Mouse (Mus musculus) kidney, embryonic 16.5 days (tissue): ENCODE data around the gene Grin2b. TPM values are rescaled to one million over a fixed set of nuclear protein-coding genes. Genes with fewer than 3 reads are reported as not detected.
A peak's percentile ranks its signal among the peaks of the same experiment; 100 is the strongest.
"Not testable (repeated sequence)": the region's sequence is repeated elsewhere in the genome, so short reads cannot be mapped to it uniquely, and the experiment has no call there.

Source experiments
- ATAC-seq: fragments of 200-750 bp; cut with Nextera tagmentation; 2 replicates; pipeline ENCODE4 v1.8.0; 2017; ENCODE audit warnings: moderate TSS enrichment; ENCODE audit not compliant: low FRiP score, low TSS enrichment
- H3K27ac ChIP-seq: fragments of 300-500 bp; sonication (generic); 2 replicates; pipeline ENCODE4 v1.5.1; 2014; ENCODE audit warnings: low read length
- H3K27me3 ChIP-seq: fragments of 300-500 bp; sonication (generic); 2 replicates; pipeline ENCODE4 v1.6.1; 2014; ENCODE audit warnings: low read length, control low read depth, mixed read lengths; ENCODE audit not compliant: insufficient read depth
- H3K36me3 ChIP-seq: fragments of 300-500 bp; sonication (generic); 2 replicates; pipeline ENCODE4 v1.6.1; 2014; ENCODE audit warnings: low read length, control low read depth, mixed read lengths; ENCODE audit not compliant: insufficient read depth
- H3K4me1 ChIP-seq: fragments of 300-500 bp; sonication (generic); 2 replicates; pipeline ENCODE4 v1.6.1; 2014; ENCODE audit warnings: low read length, control low read depth, mixed read lengths; ENCODE audit not compliant: insufficient read depth
- H3K4me2 ChIP-seq: fragments of 300-500 bp; sonication (generic); replicated peaks from 2 replicates; pipeline ENCODE4 v1.6.1; 2014; ENCODE audit warnings: low read depth, low read length
- H3K4me3 ChIP-seq: fragments of 300-500 bp; sonication (generic); 2 replicates; pipeline ENCODE4 v1.5.1; 2014; ENCODE audit warnings: mild to moderate bottlenecking, low read length
- H3K9ac ChIP-seq: fragments of 300-500 bp; sonication (generic); replicated peaks from 2 replicates; pipeline ENCODE4 v1.6.1; 2014; ENCODE audit warnings: low read length
- H3K9me3 ChIP-seq: fragments of 300-500 bp; sonication (generic); 2 replicates; pipeline ENCODE4 v1.6.1; 2016; ENCODE audit warnings: low read length, control low read depth
- WGBS: fragments of 180-500 bp; shearing (Covaris S2); extraction: QIAGEN DNeasy Blood & Tissue Kit; methylation state at CpG from one replicate; pipeline ENCODE4 v1.1.7; 2014; 5-methylcytosine and 5-hydroxymethylcytosine counted together
- polyA plus RNA-seq: library from polyadenylated mRNA; unstranded; fragments of >200 nt; fragmentation: Nextera tagmentation; extraction: Ambion mirVana; gene quantifications from 2 replicates; pipeline ENCODE4 v1.2.1, GENCODE M21; 2015

The Grin2b gene
- polyA plus RNA-seq, 1 experiment from 2014 or later: 0.34 TPM

DNA sequence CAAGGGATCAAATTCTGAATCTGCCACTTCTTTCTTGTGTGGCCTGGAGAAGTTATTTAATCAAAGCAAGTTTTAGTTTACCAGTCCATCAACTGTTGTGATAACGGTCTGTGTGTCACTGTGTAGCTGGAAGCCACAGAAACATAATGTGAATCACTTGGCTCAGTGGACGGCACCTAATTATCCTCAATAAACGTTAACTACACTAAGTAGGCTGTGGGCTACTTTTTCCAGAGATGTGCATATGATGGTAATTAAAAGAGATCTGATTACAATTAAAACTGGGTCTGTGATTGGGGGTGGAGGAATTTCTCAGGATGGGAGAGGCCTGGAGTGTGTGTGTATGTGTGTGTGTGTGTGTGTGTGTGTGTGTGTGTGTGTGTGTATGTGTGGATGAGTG is 471.9 kb downstream of the Grin2b start:
- Histone ChIP-seq H3K9ac (no peak overlapping the region), H3K4me3 (no peak overlapping the region), H3K4me1 (peaks cover 8% of the 10 kb centered on the region; the same call in 1 of the 2 replicates), H3K4me2 (no peak overlapping the region), H3K27ac (no peak overlapping the region), H3K36me3 (no peaks in the 10 kb centered on the region), H3K27me3 (no peaks in the 10 kb centered on the region), H3K9me3 (no peaks in the 10 kb centered on the region)
- WGBS: 58% methylated on average over 3 of the region's 3 CpGs
- no peak for ATAC-seq

- no peaks in the 10 kb centered on the region for H3K36me3 ChIP-seq
- WGBS: 80% methylated on average over 12 of the region's 12 CpGs
- H3K27ac ChIP-seq: no peak overlapping the region
These were observed 472.5 kb downstream of the Grin2b start for GRCm38 (mm10) chr6:135700717-135701345.

DNA sequence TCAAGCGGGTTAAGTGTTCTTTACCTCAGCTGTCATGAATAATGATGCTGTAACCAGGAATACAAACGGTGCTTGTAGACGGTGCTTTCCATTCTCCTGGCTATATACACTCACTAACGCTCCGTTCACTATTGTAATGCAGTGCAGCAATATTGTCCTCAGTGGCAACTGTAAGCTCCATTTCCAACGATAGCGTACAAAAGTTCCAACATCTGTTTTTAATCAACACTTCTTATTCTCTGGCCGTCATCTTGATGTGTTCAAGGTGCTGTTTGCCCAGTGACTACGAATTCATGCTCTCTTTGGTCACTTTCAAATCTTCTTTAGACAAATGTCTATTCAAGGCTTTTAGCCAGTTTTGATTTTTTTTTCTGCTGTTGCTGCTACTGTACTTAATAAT is 480.8 kb downstream of the Grin2b start:
- Histone ChIP-seq H3K9me3 (no peaks in the 10 kb centered on the region; the same call in 1 of the 2 replicates), H3K27ac (no peak overlapping the region), H3K4me3 (no peak overlapping the region), H3K36me3 (no peaks in the 10 kb centered on the region), H3K4me2 (no peak overlapping the region), H3K4me1 (no peaks in the 10 kb centered on the region), H3K9ac (no peak overlapping the region), H3K27me3 (no peaks in the 10 kb centered on the region)
- 56% methylated on average over 9 of the region's 9 CpGs for WGBS
- no peak for ATAC-seq

More at GRCm38 (mm10) chr6:135700717-135701345, 472.5 kb downstream of the Grin2b start:
- H3K27me3 ChIP-seq: no peaks in the 10 kb centered on the region
- no peak overlapping the region for H3K9ac ChIP-seq
- peaks cover 8% of the 10 kb centered on the region; the same call in 1 of the 2 replicates for H3K4me1 ChIP-seq
- H3K4me2 ChIP-seq: no peak overlapping the region
- no peak overlapping the region for H3K4me3 ChIP-seq
- ATAC-seq: no peak
- no peaks in the 10 kb centered on the region for H3K9me3 ChIP-seq

DNA sequence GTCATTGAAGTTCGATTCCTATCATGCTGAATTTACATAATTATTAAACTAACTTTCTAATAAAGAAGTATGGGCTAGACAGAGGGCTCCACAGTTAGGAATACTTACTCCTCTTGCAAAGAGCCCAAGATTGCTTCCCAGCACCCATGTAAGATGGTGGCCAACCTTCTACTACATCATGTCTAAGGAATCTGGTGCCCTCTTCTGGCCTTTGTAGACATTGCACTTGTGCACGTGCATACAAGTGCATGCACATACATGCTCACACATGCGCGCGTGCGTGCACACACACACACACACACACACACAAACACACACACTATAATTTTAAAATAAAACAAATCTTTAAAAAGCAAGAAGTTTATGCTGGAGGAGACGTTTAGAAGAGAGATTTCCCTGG is 481.8 kb downstream of the Grin2b start:
- Histone ChIP-seq H3K9me3 (no peaks in the 10 kb centered on the region; the same call in 1 of the 2 replicates), H3K9ac (no peak overlapping the region), H3K4me1 (no peaks in the 10 kb centered on the region), H3K4me3 (no peak overlapping the region), H3K36me3 (no peaks in the 10 kb centered on the region), H3K27me3 (no peaks in the 10 kb centered on the region), H3K4me2 (no peak overlapping the region), H3K27ac (no peak overlapping the region)
- WGBS: 96% methylated on average over 7 of the region's 7 CpGs
- ATAC-seq: no peak

- Histone ChIP-seq H3K4me3 (no peak overlapping the region), H3K4me1 (no peaks in the 10 kb centered on the region), H3K36me3 (no peaks in the 10 kb centered on the region), H3K9ac (no peak overlapping the region), H3K27ac (no peak overlapping the region), H3K9me3 (no peaks in the 10 kb centered on the region; the same call in 1 of the 2 replicates), H3K27me3 (no peaks in the 10 kb centered on the region), H3K4me2 (no peak overlapping the region)
- WGBS: 47% methylated on average over 9 of the region's 9 CpGs
- ATAC-seq: no peak
These were observed 485.4 kb downstream of the Grin2b start for GRCm38 (mm10) chr6:135687926-135688325.

- Histone ChIP-seq H3K36me3 (no peaks in the 10 kb centered on the region), H3K9me3 (no peaks in the 10 kb centered on the region), H3K27me3 (no peaks in the 10 kb centered on the region), H3K4me3 (no peak overlapping the region), H3K9ac (no peak overlapping the region), H3K4me2 (no peak overlapping the region), H3K4me1 (0 out of 2 replicates have a peak, but pooled peaks cover 6% of the 10 kb centered on the region), H3K27ac (no peak overlapping the region)
- 45% methylated on average over 2 of the region's 2 CpGs for WGBS
- 0 out of 2 replicates have a peak, but pooled peaks have one; percentile 44 for ATAC-seq
These were observed 489.1 kb downstream of the Grin2b start for GRCm38 (mm10) chr6:135684206-135684605.

- not testable (repeated sequence) for H3K4me1 ChIP-seq, H3K27me3 ChIP-seq, H3K9ac ChIP-seq, H3K4me3 ChIP-seq, H3K4me2 ChIP-seq, ATAC-seq, H3K9me3 ChIP-seq, H3K27ac ChIP-seq, H3K36me3 ChIP-seq
- 86% methylated on average over 4 of the region's 4 CpGs for WGBS
These were observed 491.9 kb downstream of the Grin2b start for GRCm38 (mm10) chr6:135681423-135681822.

DNA sequence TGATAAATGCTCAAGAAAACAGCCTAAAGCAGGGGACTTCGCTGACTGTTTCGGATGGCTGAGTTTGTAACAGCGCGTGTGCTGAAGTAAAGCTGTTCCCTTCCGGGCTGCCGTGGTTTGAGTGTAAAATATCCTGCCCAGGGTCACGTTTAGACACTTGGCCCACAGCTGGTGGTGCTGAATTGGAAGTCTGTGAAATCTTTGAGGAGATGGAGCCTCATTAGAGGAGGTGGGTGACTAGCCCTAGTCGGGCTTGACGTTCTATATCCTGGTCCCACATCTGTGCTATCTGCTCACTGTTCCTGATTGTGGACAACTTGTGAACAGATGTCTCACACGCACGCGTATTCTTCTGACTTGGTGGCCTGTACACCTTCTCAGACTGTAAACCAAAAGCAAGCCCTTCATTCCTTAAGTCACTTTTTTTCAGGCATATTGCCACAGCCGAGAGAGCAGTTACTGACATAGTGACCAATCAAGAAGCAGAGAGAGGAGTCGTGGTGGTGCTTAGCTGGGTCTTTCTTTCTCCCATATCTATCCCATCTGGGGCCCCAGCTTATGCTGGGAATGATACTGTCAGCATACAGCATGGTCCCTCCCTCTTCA is 493.1 kb downstream of the Grin2b start:
- Histone ChIP-seq H3K9ac (no peak overlapping the region), H3K27me3 (no peaks in the 10 kb centered on the region), H3K4me1 (0 out of 2 replicates have a peak, but pooled peaks cover 6% of the 10 kb centered on the region), H3K4me2 (no peak overlapping the region), H3K36me3 (no peaks in the 10 kb centered on the region), H3K9me3 (peaks cover 6% of the 10 kb centered on the region; the same call in 1 of the 2 replicates), H3K27ac (no peak overlapping the region), H3K4me3 (no peak overlapping the region)
- peak; percentile 69; the same call in 1 of the 2 replicates for ATAC-seq
- 45% methylated on average over 14 of the region's 14 CpGs for WGBS

DNA sequence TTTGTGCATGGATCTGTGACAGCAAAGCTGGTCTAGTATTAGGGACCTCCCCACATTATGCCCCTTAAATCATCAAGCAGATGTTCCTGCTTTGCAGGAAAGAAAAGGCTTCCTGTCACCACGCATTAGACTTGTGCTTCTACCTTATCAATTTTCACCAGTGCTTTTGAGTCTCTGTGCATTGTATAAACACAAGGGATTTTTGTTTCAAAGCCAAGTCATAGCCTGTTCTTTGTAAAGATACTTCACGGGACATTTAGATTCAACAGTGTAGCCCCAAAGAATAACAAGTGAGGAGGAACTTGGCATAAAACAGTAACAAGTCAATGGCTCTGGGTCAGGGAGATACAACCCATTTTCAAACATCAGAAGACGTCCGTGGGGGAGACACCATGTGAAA is 498.9 kb downstream of the Grin2b start:
- no peak for ATAC-seq
- H3K27me3 ChIP-seq: no peaks in the 10 kb centered on the region
- H3K9me3 ChIP-seq: peaks cover 6% of the 10 kb centered on the region; the same call in 1 of the 2 replicates
- H3K36me3 ChIP-seq: no peaks in the 10 kb centered on the region
- H3K4me2 ChIP-seq: no peak overlapping the region
- no peak overlapping the region for H3K27ac ChIP-seq
- H3K9ac ChIP-seq: no peak overlapping the region
- no peaks in the 10 kb centered on the region for H3K4me1 ChIP-seq
- H3K4me3 ChIP-seq: no peak overlapping the region
- 25% methylated on average over 4 of the region's 4 CpGs for WGBS

DNA sequence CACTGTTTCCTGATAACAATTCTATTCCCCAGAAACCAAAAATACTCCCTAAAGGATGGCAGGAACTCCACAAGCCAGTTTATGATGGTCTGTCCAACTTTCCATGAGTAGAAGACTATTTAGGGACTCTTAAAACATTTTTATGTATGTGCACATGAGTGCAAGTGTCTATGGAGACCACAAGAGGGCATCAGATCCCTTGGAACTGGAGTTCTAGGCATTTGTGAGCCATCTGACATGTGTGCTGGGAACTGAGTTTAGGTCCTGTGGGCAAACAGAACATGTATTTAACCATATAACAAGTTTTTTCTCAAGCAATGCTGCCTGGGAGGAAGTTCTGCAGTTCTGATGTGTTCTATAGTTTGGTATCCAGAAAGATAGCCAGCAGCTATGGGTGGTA is 501.3 kb downstream of the Grin2b start:
- no peak overlapping the region for H3K4me3 ChIP-seq
- H3K27ac ChIP-seq: no peak overlapping the region
- H3K36me3 ChIP-seq: no peaks in the 10 kb centered on the region
- no peaks in the 10 kb centered on the region for H3K4me1 ChIP-seq
- no peak overlapping the region for H3K9ac ChIP-seq
- no peaks in the 10 kb centered on the region for H3K27me3 ChIP-seq
- peaks cover 6% of the 10 kb centered on the region; the same call in 1 of the 2 replicates for H3K9me3 ChIP-seq
- ATAC-seq: no peak
- no peak overlapping the region for H3K4me2 ChIP-seq
